Mouse (Mus musculus) cerebellum, adult 8-10 months (tissue): Measurements from ENCODE around the gene Ddx19b.
"Not testable (repeated sequence)": the region's sequence is repeated elsewhere in the genome, so short reads cannot be mapped to it uniquely, and the experiment has no call there.

ENCODE experiments used
- DNase-seq: peaks from one replicate; pipeline ENCODE4 v3.0.0; 2022

The Ddx19b gene

GRCm38 (mm10) chr8:110963051-110963450, 68.5 kb downstream of the Ddx19b start:
- DNase-seq, result no peak

- DNase-seq, result peak; percentile 92
Observed at GRCm38 (mm10) chr8:110959906-110960305, 71.6 kb downstream of the Ddx19b start.

- DNase-seq, result peak; percentile 84
Observed at GRCm38 (mm10) chr8:110959071-110959780, 72.3 kb downstream of the Ddx19b start.

GRCm38 (mm10) chr8:110958553-110958952, 73.0 kb downstream of the Ddx19b start:
- DNase-seq, result not testable (repeated sequence)

GRCm38 (mm10) chr8:110958135-110958534, 73.4 kb downstream of the Ddx19b start:
- peak; percentile 55 for DNase-seq

- DNase-seq, result peak; percentile 73
Observed at GRCm38 (mm10) chr8:110957471-110957870, 74.1 kb downstream of the Ddx19b start.

- DNase-seq, result peak; percentile 63
Observed at GRCm38 (mm10) chr8:110956619-110957450, 74.7 kb downstream of the Ddx19b start.

- DNase-seq, result no peak
Observed at GRCm38 (mm10) chr8:110954776-110955175, 76.8 kb downstream of the Ddx19b start.
